Mouse (Mus musculus) stomach, postnatal 0 days (tissue): ENCODE results near the gene Qpctl.

ENCODE experiments used
- CTCF ChIP-seq: IDR thresholded peaks from 2 replicates; pipeline ENCODE4 v1.5.1; 2016; ENCODE audit warnings: antibody characterized with exemption, low read depth, mild to moderate bottlenecking, moderate library complexity
- EP300 ChIP-seq: optimal IDR thresholded peaks from 2 replicates; pipeline ENCODE3; 2016; ENCODE audit warnings: antibody characterized with exemption

DNA sequence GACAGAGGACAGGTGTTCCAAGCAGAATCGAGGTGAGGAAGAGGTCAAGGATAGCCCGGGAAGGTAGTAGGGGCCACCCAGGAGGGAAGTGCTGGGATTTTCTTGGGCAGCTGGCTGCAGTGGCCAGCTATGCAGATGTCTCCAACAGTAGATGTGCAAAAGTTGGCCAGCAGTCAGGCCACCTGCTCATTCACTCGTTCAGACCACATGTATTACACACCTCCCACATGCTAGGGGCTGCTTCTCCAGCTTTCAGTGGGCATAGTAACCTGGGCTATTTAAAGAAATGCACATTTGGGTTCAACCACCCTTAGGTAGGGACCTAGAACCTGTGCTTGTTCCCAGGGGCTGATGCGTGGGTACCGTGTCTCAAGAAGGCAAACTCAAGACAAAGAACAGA, 21.3 kb downstream of the Qpctl start:
- TF ChIP-seq CTCF: no peak
- TF ChIP-seq EP300: no peak
